Mouse (Mus musculus): ENCODE results near the gene Reps2.

GRCm38 (mm10) chrX:162568439-162568838, 75.0 kb downstream of the Reps2 start:
- TF ChIP-seq CTCF (IDR thresholded peaks at IDR 0.05; ENCODE audit: control insufficient read depth, insufficient read depth, insufficient read length) (no peak), MYOD1 (IDR thresholded peaks at IDR 0.05; ENCODE audit: control insufficient read depth, insufficient read length, low read depth) (no peak), MAX (IDR thresholded peaks at IDR 0.05) (no peak), USF1 (IDR thresholded peaks at IDR 0.05; ENCODE audit: low read depth) (no peak), FOSL1 (IDR thresholded peaks at IDR 0.05; ENCODE audit: insufficient read depth, low read length, poor library complexity, severe bottlenecking) (no peak), CEBPB (IDR thresholded peaks at IDR 0.05; ENCODE audit: low read depth) (no peak), MYOG (IDR thresholded peaks at IDR 0.05; ENCODE audit: control insufficient read depth, extremely low read depth, insufficient read length) (no peak)

Data from C2C12 (cell line).